Mouse (Mus musculus): ENCODE data around the gene Susd2.
A peak's percentile ranks its signal among the peaks of the same experiment; 100 is the strongest.

Gene Susd2

DNA sequence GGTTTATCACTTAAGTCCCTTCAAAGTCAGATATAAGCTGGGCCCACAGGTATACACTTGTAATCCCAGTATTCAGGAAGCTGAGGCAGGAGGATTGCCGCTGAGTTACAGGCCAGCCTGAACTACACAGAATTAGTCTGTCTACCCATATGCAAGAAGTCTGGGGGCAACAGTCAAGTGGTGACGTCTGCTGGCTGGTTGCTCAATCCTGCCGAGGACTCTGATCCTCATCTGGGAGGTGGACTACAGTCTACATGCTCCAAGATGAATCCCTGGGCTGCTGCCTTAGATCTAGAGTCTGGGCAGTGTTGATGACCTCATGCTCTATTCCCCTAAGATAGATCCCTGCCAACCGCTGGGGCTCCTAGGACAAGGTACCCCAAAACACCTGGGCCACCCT is 10.2 kb upstream of the Susd2 start:
- no peak for DNase-seq (ENCODE audit: low read depth, low spot score)

DNA sequence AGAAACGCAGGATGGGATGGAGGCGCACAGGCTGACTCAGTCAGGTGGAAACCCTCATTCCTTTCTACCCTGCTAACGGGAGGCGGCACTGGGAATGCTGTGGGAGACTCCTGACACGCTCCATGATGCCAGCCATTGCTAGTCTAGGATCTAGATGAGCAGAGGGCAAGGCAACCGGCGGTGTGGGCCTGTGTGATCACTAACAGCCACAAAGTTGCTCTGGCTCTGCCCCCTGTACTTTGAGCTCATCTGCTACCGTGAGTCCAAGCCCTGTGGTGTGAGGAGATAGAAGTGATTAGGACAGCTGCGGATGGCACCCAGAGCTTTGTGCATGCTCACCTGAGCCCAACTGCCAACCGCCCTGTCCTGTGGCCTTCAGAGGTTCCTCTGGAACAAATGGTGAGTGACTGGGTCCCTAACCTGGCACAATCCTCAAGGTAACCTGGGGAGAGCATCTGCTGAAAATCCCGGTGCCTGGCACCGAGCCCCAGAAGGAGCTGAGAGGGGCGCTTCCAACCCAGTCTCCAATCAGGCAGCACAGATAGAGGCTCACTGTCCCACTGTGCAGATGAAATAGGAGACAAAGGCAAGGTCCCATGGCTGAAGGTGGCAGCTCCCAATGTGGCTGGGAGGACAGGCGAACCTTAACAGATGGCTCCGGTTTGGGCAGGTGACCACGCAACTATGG is 7.7 kb upstream of the Susd2 start:
- no peak for DNase-seq (ENCODE audit: low read depth, low spot score)

DNA sequence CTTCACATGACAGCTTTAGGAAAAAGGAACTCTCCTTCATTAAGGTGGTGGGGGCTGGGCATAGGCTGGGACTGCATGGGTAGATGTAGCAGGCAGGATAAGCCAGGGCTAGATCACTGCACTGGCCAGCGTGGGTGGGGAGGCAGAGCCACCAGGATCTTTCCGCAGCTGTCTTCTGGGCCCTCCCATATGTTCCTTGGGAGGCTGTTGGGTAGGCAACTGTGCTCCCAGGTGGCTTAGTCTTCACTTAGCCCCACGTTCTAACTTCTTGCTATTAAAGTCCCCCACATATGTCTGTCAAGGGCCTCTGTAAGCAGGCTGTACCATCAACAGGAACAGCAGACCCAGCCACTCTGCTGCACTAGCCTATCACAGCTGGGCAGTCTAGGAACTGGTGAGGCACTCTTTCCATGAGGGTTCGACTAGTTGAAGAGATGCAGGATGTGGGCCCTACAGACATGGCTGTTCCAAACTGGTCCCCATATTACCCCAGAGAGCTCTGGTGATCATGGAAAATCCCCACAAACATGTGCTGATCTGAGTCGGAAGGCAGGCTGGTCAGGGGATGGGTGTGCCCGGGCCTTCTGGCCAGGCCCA is 6.6 kb upstream of the Susd2 start:
- no peak for DNase-seq (ENCODE audit: low read depth, low spot score)

DNA sequence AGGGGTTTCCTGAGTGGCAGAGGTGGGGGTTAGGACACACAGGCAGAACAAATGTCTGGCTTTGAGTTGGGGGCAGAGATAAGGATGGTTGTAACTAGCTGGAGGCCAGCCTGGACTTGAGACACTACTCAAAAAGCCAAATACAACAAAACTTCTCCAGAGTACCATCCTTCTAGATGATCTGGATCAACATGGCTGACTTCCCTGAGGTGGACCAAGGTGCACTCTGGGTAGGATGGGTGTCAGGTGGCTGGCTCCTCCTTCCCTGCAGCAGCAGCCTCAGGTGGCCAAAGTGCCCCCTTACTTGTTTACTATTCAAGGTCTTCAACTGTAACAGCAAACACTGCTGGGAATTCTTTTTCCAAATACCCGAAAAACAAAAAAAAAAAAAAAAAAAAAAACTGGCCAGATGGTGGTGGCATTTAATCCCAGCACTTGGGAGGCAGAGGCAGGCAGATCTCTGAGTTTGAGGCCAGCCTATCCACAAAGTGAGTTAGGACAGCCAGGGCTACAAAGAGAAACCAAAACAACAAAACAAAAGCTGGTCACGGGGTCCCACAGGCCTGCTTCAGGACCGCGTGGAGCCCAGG is 5.7 kb upstream of the Susd2 start:
- no peak for DNase-seq (ENCODE audit: low read depth, low spot score)

DNA sequence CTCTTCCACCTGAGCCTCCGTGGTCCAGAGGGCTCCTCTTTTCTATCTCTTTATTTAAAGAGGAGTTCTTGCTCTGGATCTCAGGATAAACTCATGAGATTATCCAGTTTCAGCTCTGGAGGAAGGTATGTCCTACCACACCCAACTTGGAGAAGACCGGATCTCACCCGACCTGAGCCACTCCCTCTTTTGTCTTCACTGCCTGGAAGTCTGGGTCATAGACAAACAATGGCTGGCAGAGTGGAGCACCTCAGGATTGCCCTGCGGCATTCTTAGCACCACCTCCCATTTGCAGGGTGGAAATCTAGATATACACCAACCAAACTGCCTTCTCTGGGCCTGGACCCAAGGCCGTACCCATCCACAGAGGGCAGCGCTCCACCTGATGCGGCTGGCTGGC is 5.2 kb upstream of the Susd2 start:
- DNase-seq (ENCODE audit: low read depth, low spot score), result no peak

DNA sequence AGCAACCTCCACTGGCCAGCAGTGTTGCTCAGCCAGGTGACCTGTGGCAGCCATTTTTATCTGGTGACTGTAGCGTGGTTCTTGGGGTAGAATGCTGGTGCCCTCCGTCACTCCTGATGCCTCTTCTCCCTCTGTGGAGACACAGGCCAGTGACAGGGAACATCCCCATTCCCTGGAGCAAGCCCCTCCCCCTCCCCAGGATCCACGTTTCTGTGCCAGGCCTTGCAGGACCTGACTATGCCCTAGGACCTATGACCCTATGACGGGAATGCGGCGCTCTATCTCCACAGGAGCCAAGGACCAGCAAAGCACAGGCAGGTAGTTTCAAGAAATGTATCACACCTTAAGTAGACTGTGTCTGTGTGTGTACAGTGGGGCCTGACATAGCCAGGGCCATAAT is 4.3 kb upstream of the Susd2 start:
- DNase-seq (ENCODE audit: low read depth, low spot score), result no peak

DNA sequence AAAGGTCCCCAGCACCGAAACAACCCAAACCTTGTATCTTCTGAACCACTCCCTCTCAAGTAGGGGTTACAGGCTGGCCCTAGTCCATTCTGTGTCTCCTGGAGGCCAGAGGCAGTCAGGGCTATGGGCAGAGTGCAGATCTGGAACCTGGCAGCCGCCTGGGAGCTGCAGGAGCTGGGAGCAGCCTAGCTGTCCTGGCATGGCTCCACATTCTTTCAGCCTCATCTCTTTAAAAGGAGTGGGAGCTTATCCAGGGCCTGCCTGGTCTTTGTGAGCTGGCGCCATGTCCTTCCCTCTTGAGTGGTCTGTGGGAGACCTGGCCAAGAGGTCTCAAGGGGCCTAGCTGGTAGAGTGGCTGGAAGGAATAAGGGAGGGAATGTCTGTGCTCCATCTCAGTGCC is 3.6 kb upstream of the Susd2 start:
- DNase-seq (ENCODE audit: low read depth, low spot score), result no peak

DNA sequence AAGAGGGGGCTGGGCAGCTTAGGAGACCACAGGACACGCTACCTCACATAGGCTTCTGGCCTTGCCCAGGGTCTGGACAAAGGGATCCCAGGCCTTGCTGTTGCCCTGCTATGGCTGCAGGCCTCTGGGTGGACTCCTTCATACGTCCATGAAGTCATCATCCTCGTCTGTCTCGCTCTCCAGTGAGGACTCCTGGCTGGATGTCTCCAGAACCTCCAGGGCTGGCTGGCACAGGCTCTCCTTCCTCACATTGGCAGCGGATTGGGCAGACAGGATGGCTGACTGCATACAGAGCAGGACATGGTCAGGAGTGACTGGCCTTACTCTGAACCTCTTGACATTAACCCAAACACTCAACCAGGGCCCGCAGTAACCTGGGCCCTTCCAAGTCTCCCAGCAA is 2.6 kb upstream of the Susd2 start:
- no peak for DNase-seq (ENCODE audit: low read depth, low spot score)

DNA sequence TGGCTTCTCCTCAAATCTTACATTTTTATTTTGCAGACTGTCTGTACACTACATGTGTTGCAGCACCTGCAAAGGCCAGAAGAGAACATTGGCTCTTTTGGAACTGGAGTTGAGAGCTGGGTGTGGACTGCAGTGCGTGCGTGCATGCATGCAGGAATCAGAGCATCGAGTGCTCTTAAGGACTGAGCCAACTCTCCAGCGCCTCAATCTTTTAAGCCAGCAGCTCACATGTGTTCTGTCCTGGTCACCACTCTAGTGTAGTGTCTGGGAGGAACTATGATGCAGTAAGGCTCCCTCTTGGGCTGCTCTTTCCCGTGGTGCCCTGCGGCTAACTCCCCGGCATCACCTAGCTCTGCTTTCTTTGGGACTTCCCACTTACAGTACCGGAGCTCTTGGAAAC is 1.8 kb upstream of the Susd2 start:
- DNase-seq (ENCODE audit: low read depth, low spot score), result no peak

DNA sequence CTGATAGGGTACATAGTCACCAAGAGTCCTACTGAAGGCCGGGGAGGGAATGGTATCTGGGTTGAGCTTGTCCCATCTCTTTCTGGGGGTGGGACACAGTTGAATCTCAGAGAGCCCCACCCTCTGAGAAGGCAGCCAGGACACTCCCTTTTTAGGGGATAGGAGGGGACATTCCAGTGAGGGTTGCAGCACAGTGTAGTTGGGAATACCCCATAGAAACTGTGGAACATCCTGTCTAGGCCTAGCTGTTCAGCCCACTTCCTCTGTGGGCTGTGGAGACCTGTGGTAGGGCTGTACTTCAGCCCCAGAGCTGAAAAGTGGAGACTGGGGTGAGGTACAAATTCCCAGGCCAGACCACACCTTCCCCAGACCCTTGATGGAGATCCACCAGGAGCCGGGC is 917 bp downstream of the Susd2 start:
- no peak for DNase-seq (ENCODE audit: low read depth, low spot score)

DNA sequence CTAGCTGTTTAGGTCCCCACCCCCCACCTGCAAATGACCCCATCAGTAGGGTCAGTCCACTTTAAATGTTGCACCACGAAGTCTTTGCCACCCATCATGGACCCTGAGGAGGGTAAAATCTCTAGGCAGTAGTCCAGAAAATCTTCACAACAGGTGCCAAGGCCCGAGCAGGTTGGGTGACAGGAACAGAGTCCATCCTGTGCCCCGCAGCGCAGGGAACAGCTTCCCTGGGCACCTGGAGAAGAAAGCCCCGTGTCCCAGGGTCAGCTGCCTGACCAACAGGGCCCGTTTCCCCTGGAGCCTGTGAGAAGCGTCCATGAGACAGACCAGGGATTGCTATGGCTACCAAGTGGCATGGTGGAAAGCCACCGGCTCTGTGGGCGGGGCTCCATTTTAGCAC is 1.4 kb downstream of the Susd2 start:
- DNase-seq (ENCODE audit: low read depth, low spot score), result no peak

DNA sequence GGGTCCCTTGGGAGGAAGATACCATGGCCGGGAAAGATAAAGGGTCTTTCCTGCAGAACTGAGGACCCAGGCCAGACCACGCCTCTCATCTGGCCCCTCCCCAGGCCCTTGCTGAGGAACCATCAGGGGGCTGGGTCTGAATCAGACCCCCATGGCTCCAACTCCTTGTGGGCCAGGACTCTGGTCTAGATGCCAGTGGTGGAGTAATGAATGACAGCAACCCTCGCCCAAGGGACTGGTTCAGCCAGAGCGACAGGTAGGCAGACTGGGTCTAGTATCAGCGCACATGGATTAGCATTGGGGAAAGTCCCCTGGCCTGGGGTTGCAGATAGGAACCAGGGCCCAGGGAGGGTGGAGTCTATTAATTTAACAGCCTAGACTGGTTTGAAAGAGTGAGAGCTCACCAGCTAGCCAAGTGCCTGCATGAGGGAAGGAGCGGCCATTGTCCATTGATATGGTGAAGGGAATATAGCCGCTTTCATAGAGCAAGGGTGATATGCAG is 2.0 kb downstream of the Susd2 start:
- DNase-seq (ENCODE audit: low read depth, low spot score), result no peak

DNA sequence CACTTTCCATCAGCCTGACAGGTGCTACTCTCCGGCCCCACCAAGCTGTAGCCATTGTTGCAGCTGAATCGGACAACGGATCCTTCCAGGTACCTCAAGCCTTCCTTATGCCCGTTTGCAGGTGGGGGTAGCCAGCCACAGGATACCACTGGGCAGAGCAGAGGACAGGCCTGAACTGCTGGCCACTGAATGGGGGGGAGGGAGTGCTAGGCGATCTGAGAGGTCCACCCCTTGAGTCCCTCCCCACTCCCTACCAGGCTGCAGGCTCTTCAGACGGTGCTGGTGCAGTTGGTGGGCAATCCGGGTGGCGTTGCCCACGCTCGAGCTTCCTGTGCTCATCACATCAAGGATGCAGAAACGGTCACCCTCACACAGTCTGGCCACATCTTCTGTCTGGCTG is 6.1 kb downstream of the Susd2 start:
- DNase-seq (ENCODE audit: low read depth, low spot score), result no peak

DNA sequence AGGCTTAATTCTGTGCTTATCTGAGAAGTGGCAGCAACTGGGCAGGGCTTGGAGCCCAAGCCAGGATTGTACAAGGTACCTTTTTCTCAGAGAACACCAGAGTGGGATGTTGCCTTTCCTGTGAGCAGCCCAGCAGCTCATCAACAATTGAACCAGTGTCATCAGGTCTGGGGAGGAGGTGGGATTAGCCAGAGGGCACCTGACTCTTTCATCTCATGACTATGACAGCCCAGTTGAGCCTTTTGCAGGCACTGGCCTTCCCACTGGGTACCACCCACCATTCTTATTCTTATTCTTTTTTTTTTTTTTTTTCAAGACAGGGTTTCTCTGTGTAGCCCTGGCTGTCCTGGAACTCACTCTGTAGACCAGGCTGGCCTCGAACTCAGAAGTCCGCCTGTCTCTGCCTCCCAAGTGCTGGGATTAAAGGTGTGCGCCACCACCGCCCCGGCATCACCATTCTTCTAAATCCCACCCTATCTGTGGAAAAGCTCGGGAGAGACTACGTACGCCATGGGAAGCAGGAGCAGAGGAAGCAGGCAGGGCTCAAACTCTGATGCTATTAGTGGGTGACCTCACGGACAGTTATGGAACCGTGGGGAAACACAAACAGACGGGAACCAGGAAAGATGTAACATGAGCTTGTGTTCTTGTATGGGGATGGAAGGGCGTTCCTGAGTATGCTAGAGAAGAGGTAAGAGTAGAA is 7.6 kb downstream of the Susd2 start:
- DNase-seq (ENCODE audit: low read depth, low spot score), result no peak

DNA sequence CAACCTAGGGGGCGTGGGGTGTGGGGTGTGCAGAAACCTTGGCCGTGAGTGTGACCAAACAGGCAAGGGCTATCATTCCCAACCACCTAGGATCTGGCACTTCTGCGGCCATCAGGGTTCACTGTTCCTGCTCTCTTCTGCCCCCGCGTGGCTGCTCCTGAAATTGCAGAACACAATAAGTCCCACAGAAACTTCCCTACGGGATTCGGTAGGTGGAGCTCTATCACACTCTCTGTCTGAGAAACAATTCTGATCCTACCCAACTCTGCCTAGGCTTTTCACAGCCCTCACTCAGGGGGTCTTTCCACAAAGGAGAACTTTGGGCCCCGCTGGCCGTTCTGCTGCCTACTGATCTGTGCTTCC is 8.1 kb downstream of the Susd2 start:
- peak; percentile 81 for DNase-seq (ENCODE audit: low read depth, low spot score)

DNA sequence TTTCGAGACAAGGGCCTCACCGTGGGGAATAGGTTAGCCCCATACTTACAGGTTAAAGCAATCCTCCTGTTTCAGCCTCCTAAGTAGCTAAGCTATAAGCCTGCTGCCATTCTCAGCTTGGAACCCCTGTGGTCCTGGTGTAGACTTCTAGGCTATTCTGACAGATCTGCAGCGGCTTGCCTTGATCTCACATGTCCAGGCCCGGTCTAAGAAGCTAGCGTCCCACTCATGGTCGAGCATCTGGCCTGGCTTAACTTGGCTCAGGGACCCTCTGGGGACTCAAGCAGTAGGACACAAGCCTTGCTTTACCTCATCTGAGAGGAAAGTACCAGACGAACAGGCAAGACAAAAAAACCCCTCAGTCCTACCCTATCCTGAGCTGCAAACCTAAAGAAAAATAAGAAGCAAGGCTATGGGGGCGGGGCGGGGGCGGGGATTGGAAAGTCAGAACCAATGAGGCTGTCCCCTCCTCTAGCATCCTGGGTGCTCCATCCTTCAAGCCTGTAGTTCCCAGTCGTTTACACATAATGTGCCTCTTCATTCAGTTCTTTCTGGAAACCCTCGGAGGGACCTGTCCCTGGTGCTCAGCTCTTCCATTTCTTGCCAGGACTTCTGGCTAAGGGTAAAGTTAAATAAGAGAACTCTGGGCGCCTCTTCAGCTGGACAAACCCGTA is 8.7 kb downstream of the Susd2 start:
- no peak for DNase-seq (ENCODE audit: low read depth, low spot score)

DNA sequence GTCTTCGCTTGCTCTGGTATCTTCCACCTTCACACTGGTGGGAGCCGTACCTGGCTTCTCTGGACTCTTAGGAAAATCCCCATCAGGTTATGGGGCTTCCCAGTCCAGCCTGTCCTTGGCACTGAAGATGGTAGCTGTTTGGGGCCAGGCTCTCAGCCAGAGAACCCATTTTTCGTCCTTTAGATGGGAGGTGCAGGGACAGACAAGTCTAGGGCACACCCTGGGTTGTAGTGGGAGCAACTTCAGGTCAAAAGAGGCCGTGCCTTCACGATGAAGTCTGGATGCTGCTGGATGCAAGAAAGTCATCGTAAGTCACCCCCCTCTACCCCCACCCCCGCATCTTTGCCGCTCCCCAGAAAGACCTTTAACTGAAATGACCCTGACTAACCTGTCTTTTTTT is 9.2 kb downstream of the Susd2 start:
- no peak for DNase-seq (ENCODE audit: low read depth, low spot score)

DNA sequence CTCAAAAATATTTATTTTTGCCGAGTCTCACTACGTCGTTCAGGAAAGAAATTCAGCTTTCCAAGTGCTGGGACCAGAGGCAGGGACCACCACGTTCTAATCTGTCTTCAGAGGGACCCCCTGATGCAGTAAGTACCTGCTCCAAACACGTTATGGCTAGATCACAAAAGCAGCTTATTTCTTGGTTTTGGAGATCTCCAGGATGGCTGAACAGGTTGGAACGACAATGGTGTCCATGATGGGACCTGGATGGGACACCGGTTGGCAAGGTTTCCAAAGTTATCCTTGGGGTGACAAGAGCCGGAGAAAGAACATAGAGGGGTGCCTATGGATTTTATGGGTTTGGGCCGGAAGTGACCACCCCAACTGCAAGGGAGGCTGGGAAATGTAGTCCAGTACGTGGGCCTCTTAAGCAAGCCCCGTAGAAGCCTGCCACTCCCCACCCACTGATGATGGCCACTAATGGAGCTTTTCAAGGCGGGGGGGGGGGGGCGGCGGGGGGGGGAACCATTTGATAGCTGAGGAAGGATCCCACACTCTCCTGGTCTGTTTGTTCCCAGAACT is 10.2 kb downstream of the Susd2 start:
- DNase-seq (ENCODE audit: low read depth, low spot score), result no peak

DNA sequence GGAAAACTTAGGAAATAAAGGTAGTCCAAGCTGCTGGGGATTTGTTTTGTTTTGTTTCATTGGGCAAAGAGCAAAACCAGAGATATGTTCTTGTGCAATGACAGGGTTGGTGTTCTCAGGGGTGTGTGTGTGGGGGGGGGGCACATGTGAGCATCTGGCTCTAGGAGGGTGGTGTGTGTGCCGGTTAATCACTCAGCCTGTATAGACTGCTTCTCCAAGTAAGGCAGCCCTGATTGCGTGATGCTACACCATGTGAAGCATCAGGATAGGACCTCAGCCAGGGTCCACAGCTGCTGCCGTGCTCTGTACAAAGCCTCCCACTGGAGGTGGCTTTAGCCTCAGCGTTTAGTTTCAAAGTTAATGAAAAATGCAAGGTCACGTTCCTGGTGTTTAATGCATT is 10.8 kb downstream of the Susd2 start:
- no peak for DNase-seq (ENCODE audit: low read depth, low spot score)

DNA sequence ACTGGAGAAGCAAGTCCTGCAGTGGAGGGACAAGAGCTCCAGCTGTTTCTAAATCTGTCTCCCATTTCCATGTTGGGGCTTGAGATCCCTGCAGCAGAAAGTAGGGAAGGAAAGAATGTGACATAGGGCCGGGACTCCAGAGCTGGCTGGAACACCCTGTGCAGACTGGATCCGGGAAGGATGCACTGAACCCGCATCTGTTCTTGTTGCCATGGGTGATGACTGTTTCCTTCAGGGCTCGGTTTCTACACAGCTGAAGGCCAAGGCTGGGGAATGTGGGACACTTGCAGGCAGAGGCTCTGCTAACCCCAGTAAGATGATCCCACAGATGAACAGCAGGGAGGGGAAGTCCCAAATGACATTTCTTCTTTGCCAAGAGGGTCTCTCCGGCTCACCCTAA is 11.2 kb downstream of the Susd2 start:
- DNase-seq (ENCODE audit: low read depth, low spot score), result no peak

DNA sequence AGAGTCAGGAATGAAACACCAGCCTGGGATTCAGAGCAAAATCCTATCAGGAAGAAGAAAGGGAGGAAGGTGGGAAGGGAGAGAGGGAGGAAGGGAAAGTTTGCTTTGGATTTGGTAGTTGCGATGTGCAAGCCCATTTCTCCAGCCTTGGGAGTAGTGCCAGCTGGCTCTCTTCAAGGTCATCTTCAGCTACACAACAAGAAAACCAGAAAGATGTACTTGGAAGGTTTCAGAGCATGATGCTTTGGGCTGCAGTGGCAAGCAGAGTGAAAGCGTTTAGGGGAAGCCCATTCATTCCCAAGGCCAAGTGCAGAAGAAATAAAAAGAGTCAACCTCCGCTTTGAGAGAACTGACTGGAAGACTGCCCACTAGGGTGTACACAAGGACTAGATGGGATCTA is 16.3 kb downstream of the Susd2 start:
- DNase-seq (ENCODE audit: low read depth, low spot score), result no peak

DNA sequence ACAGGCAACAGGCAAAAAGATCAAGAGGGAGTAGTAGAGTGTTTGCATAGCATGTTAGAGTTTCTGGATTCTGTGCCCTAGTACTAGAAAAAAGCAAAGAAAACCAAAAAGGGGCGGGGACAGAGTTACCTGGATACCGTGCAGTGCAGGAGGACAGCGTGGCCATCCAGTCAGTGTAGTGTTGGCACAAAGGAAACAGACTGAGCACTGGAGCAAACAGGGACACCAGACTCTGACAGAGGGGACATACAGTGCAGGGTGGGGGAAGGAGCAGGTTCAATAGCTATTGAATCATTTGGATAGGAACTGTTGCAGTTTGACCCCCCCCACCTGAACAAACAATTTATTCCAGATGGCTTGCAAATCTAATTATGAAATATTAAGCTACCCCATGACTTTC is 16.8 kb downstream of the Susd2 start:
- DNase-seq (ENCODE audit: low read depth, low spot score), result no peak

Data from c-Kit-negative CD71-positive TER-119-positive erythroid progenitor cells, embryonic 14.5 days (primary cell).